Mouse (Mus musculus) liver, embryonic 14.5 days (tissue): ENCODE data around the gene Pmfbp1. TPM values are rescaled to one million over a fixed set of nuclear protein-coding genes. Genes with fewer than 3 reads are reported as not detected.

Experiments used
- ATAC-seq: fragments of 200-750 bp; cut with Nextera tagmentation; 2 replicates; pipeline ENCODE4 v1.8.0; 2017; ENCODE audit warnings: moderate number of reproducible peaks, mild to moderate bottlenecking, moderate library complexity; ENCODE audit not compliant: insufficient read depth
- DNase-seq, 3 experiments: peaks; one replicate each; pipeline ENCODE4 v3.0.0-alpha.2; 2012 to 2013; ENCODE audit warnings: low read depth in 3 of 3, low spot score in 3 of 3
- H3K27ac ChIP-seq: fragments of 300-500 bp; sonication (generic); 2 replicates; pipeline ENCODE4 v1.5.1; 2014; ENCODE audit warnings: moderate library complexity, mild to moderate bottlenecking, control low read depth, inconsistent platforms
- H3K27me3 ChIP-seq: fragments of 300-500 bp; sonication (generic); 2 replicates; pipeline ENCODE4 v1.6.1; 2014; ENCODE audit warnings: mild to moderate bottlenecking, low read length, moderate library complexity; ENCODE audit not compliant: control insufficient read depth, insufficient read depth
- H3K36me3 ChIP-seq: fragments of 300-500 bp; sonication (generic); replicated peaks from 2 replicates; pipeline ENCODE4 v1.6.1; 2014; ENCODE audit warnings: low read depth; ENCODE audit not compliant: control insufficient read depth, insufficient read depth
- H3K4me1 ChIP-seq, 2 experiments: fragments of 200-500 bp in 1 of 2; fragments of 300-500 bp in 1 of 2; sonication (generic) in 1 of 2; replicated peaks; 2 replicates each; pipeline ENCODE4 v1.6.1; 2012 to 2014; ENCODE audit warnings: antibody characterized with exemption in 1 of 2, inconsistent platforms in 1 of 2, low read length in 1 of 2; ENCODE audit not compliant: control insufficient read depth in 2 of 2, insufficient read depth in 2 of 2
- H3K4me2 ChIP-seq: fragments of 300-500 bp; sonication (generic); 2 replicates; pipeline ENCODE4 v1.6.1; 2014; ENCODE audit warnings: low read depth, mild to moderate bottlenecking, control low read depth, moderate library complexity
- H3K4me3 ChIP-seq, 2 experiments: fragments of 200-500 bp in 1 of 2; fragments of 300-500 bp in 1 of 2; sonication (generic) in 1 of 2; 2 replicates each; pipeline ENCODE4 v1.5.1; 2012 to 2014; ENCODE audit warnings: low read depth in 2 of 2, low read length in 2 of 2, mild to moderate bottlenecking in 2 of 2, control low read depth in 1 of 2, inconsistent platforms in 1 of 2, moderate library complexity in 1 of 2; ENCODE audit not compliant: insufficient read depth in 1 of 2
- H3K9ac ChIP-seq: fragments of 300-500 bp; sonication (generic); replicated peaks from 2 replicates; pipeline ENCODE4 v1.6.1; 2014; ENCODE audit warnings: mild to moderate bottlenecking, control low read depth, moderate library complexity
- H3K9me3 ChIP-seq: fragments of 300-500 bp; sonication (generic); 2 replicates; pipeline ENCODE4 v1.6.1; 2016; ENCODE audit warnings: low read length, mixed read lengths; ENCODE audit not compliant: control insufficient read depth
- CTCF ChIP-seq: IDR thresholded peaks from 2 replicates; pipeline ENCODE4 v1.5.1; 2016; ENCODE audit warnings: antibody characterized with exemption, low read depth, control low read depth
- EP300 ChIP-seq: IDR thresholded peaks from 2 replicates; pipeline ENCODE4 v1.6.1; 2016; ENCODE audit warnings: antibody characterized with exemption, low read depth
- WGBS: fragments of 180-500 bp; shearing (Covaris S2); extraction: QIAGEN DNeasy Blood & Tissue Kit; methylation state at CpG from one replicate; pipeline ENCODE4 v1.1.7; 2014; ENCODE audit not compliant: insufficient replicate concordance; 5-methylcytosine and 5-hydroxymethylcytosine counted together
- polyA plus RNA-seq, 2 experiments: library from polyadenylated mRNA; depleted of rRNA in 1 of 2; stranded (reverse) in 1 of 2; unstranded in 1 of 2; fragments of >200 nt; fragmentation: Nextera tagmentation in 1 of 2; extraction: Ambion mirVana in 1 of 2; gene quantifications; 2 replicates each; pipeline versions ENCODE4 v1.2.1 to v1.2.3; 2012 to 2014

Pmfbp1 gene
- polyA plus RNA-seq, 2 experiments, result not detected

GRCm38 (mm10) chr8:109542748-109543519, 49.1 kb downstream of the Pmfbp1 start:
- no peak overlapping the region for H3K27ac ChIP-seq
- H3K27me3 ChIP-seq, result no peaks in the 10 kb centered on the region
- no peak overlapping the region for H3K4me3 ChIP-seq
- H3K9ac ChIP-seq, result no peak overlapping the region
- no peaks in the 10 kb centered on the region for H3K4me1 ChIP-seq
- TF ChIP-seq CTCF (no peak), EP300 (no peak)
- WGBS, result 65% methylated on average over 8 of the region's 8 CpGs
- peaks cover 5% of the 10 kb centered on the region for H3K36me3 ChIP-seq
- DNase-seq (no peak), ATAC-seq (no peak)
- H3K4me2 ChIP-seq, result no peak overlapping the region
- no peaks in the 10 kb centered on the region for H3K9me3 ChIP-seq

- Histone ChIP-seq H3K9ac (no peak overlapping the region), H3K4me1 (no peaks in the 10 kb centered on the region), H3K27me3 (no peaks in the 10 kb centered on the region), H3K4me3 (no peak overlapping the region), H3K9me3 (no peaks in the 10 kb centered on the region), H3K36me3 (peaks cover 12% of the 10 kb centered on the region), H3K27ac (no peak overlapping the region), H3K4me2 (no peak overlapping the region)
- DNase-seq, result no peak
- WGBS, result 18% methylated on average over 3 of the region's 3 CpGs
- TF ChIP-seq CTCF (no peak), EP300 (no peak)
- ATAC-seq, result no peak
Observed at GRCm38 (mm10) chr8:109544049-109544448, 50.2 kb downstream of the Pmfbp1 start.

GRCm38 (mm10) chr8:109551663-109552062, 57.8 kb downstream of the Pmfbp1 start:
- DNase-seq, result no peak
- Histone ChIP-seq H3K27ac (no peak overlapping the region), H3K27me3 (no peaks in the 10 kb centered on the region), H3K4me3 (no peak overlapping the region), H3K9ac (no peak overlapping the region), H3K4me1 (no peaks in the 10 kb centered on the region), H3K4me2 (no peak overlapping the region), H3K9me3 (no peaks in the 10 kb centered on the region), H3K36me3 (peaks cover 72% of the 10 kb centered on the region)
- TF ChIP-seq CTCF (peak; percentile 81), EP300 (no peak)
- ATAC-seq, result no peak
- 34% methylated on average over 3 of the region's 3 CpGs for WGBS

GRCm38 (mm10) chr8:109563881-109564280, 70.1 kb downstream of the Pmfbp1 start:
- ATAC-seq, result no peak
- H3K4me2 ChIP-seq, result peak overlapping the region; percentile 95
- no peak for DNase-seq
- H3K36me3 ChIP-seq, result peaks cover 29% of the 10 kb centered on the region
- H3K27ac ChIP-seq, result no peak overlapping the region
- H3K9me3 ChIP-seq, result no peaks in the 10 kb centered on the region
- H3K27me3 ChIP-seq, result no peaks in the 10 kb centered on the region
- WGBS, result 29% methylated on average over 2 of the region's 2 CpGs
- H3K4me1 ChIP-seq, result peaks cover 16 to 17% of the 10 kb centered on the region in 2 experiments
- TF ChIP-seq EP300 (no peak), CTCF (no peak)
- H3K9ac ChIP-seq, result no peak overlapping the region
- peak overlapping the region in 1 of 2 experiments; percentile 98; a peak in 2 of 4 replicates for H3K4me3 ChIP-seq

GRCm38 (mm10) chr8:109564766-109565165, 70.9 kb downstream of the Pmfbp1 start:
- Histone ChIP-seq H3K4me1 (peaks cover 16 to 17% of the 10 kb centered on the region in 2 experiments), H3K27ac (peak overlapping the region; percentile 93), H3K4me3 (peak overlapping the region; percentile 96 to 98), H3K9ac (peak overlapping the region; percentile 99), H3K9me3 (no peaks in the 10 kb centered on the region), H3K36me3 (peaks cover 22% of the 10 kb centered on the region), H3K27me3 (no peaks in the 10 kb centered on the region), H3K4me2 (peak overlapping the region; percentile 95)
- DNase-seq (peak in 1 of 3 experiments; percentile 11), ATAC-seq (no peak)
- 2% methylated on average over 10 of the region's 10 CpGs for WGBS
- TF ChIP-seq EP300 (no peak), CTCF (no peak)
